Mouse (Mus musculus): ENCODE measurements around the gene Rbfox1.

Rbfox1 gene

GRCm38 (mm10) chr16:7354116-7354515, 1469.0 kb downstream of the Rbfox1 start:
- no peak for DNase-seq (ENCODE audit: low spot score in 2 of 2)

DNA sequence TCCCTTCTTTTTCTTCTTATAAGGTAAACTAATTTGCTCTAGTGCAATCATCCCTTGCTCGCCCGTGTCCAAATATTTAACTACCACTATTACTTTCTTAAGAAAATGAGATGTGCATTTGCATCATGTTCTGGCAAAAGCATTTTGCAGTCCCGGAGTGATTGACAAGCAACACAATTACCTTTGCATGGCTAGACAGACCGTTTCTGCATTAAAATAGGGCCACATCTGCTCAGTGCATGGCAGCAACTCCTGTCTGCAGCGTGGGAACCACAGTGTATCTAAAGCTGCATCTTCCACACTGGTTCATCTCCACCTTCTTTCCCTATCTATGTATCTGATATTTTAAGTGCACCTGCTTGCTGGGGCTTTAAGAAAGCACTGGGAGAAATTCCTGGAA, 1473.9 kb downstream of the Rbfox1 start:
- no peak for DNase-seq (ENCODE audit: low spot score in 2 of 2)

GRCm38 (mm10) chr16:7360706-7361105, 1475.6 kb downstream of the Rbfox1 start:
- DNase-seq (ENCODE audit: low spot score in 2 of 2): no peak

- DNase-seq (ENCODE audit: low spot score in 2 of 2): no peak
Measured at GRCm38 (mm10) chr16:7365878-7366277, 1480.7 kb downstream of the Rbfox1 start.

DNA sequence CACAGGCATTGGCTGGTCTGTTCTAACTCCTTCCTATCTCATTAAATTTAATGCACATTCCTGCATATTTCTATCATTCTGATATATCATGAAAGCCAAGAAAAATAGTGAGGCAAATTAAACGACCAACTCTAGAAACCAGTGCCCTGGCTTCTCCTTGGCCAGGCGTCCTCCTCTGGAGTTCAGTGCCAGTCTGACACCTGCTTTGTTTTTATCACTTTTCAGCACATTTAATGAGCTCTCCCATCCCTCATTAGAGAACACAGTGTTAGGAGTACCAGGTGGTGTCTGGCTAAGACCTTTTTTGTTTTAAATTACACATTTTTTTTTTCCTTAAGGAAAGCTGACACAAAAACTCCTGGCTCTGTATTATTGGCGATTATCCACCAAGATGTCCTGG, 1489.0 kb downstream of the Rbfox1 start:
- DNase-seq (ENCODE audit: low spot score in 2 of 2): no peak

DNA sequence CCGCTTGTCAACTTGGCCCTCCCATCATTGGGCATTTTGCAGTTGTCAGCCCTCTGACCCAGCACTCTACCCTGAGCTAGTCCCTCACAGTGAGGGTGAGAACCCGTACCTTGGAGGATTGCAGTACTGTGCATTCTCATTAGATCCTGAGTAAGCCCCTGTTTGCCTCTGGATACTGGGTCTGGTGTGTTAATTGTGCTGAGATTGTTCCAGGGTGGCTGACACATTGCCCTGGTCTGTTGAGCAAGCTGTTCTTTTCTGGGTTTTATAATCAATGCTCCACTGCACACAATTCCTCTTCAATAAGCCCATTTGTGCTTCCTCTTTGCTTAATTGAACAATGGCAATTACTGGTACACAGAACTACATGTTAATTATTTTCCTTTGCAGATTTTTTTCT, 1489.5 kb downstream of the Rbfox1 start:
- DNase-seq (ENCODE audit: low spot score in 2 of 2): no peak

- no peak for DNase-seq (ENCODE audit: low spot score in 2 of 2)
Measured at GRCm38 (mm10) chr16:7396101-7396500, 1510.9 kb downstream of the Rbfox1 start.

- no peak for DNase-seq (ENCODE audit: low spot score in 2 of 2)
Measured at GRCm38 (mm10) chr16:7404766-7405492, 1519.8 kb downstream of the Rbfox1 start.

DNA sequence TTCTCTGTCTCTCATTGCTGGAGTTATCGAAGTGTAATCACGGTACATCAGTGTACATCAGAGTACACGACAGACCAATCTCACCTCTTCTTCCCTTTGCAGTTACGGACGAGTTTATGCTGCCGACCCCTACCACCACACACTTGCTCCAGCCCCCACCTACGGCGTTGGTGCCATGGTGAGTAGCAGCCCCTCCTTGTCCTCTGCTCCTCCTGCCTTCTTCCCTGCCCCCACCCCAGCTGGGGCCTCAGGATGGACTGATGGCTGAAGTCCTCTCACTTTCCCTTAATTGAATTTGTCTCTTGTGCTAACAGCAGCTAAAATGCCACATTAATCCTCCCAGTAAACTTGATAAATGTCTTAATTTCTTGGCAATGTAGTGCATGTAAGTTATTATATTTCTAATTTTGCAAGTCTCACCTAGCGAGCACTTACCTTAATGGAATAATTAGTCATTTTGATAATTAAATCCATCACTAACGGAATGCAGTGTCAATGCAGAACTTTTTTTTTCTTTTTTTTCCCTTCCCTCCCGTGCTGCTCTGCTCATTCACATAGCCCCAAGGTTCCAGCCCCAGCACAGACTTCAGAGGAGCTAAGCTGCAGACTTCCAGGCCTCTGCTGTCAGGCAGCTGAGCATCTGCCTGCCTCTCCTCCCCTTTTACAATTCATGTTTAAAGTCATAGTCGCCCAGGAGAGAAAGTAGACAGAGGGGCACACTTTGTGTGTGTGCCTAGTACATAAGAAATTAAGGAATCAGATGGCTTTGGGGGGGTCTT, 1522.9 kb downstream of the Rbfox1 start:
- DNase-seq (ENCODE audit: low spot score in 2 of 2): no peak

GRCm38 (mm10) chr16:7419655-7420281, 1534.6 kb downstream of the Rbfox1 start:
- DNase-seq (ENCODE audit: low spot score in 2 of 2): no peak

DNA sequence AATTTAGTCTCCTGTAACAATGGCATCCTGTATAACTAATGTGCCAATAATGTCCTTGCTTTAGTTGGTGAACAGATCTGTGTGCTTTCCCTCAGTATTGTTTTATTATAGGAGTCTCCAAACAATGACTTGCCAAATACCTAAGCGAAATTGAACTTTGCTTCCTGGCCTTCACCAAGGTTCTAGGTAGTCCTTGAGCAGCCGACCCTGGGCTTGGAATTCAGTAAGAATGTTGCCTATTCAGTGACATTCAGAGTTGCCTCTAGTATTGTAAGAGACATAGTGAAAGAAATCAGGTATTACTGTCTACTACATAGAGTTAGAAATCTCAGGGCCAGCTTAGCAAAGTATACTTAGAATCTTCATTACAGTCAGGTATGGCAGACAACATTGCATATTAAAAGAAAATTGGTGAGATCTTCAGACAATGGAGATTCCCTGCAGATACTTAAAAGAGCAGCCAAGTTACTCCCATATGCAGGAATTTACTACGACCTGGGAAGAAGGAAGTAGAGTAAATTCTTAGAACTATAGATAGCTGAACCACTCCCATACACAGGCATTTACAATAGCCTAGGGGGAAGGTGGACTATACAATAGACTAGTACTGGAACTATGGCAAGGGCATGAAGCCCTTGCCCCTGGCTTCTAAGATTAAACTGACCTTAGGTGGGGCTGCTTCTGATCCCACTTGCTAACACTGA, 1540.4 kb downstream of the Rbfox1 start:
- no peak for DNase-seq (ENCODE audit: low spot score in 2 of 2)

GRCm38 (mm10) chr16:7433296-7433695, 1548.1 kb downstream of the Rbfox1 start:
- no peak for DNase-seq (ENCODE audit: low spot score in 2 of 2)

DNA sequence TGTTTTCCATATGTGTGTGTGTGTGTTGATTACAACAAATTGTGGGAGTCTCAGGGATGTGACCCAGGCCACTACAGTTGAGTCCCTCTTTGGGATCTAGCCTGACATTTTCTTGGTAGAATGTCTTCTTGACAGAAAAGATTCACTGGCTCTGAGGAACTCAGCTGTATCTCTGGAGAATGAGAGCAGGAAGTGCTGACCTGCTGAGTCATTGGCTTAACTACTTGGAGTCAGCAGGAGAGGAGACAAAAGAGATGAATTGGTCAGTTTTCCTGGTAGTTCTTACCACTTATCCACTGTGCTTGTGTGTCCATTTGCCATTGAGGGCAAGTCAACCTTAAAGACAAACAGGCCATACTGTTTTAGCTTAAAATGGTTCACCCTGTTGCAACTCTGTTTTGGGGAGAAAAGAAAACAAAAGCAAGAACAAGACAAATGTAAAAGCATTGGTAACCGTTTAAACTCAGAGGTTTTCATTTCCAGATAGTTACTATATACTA, 1561.7 kb downstream of the Rbfox1 start:
- DNase-seq (ENCODE audit: low spot score in 2 of 2): no peak

DNA sequence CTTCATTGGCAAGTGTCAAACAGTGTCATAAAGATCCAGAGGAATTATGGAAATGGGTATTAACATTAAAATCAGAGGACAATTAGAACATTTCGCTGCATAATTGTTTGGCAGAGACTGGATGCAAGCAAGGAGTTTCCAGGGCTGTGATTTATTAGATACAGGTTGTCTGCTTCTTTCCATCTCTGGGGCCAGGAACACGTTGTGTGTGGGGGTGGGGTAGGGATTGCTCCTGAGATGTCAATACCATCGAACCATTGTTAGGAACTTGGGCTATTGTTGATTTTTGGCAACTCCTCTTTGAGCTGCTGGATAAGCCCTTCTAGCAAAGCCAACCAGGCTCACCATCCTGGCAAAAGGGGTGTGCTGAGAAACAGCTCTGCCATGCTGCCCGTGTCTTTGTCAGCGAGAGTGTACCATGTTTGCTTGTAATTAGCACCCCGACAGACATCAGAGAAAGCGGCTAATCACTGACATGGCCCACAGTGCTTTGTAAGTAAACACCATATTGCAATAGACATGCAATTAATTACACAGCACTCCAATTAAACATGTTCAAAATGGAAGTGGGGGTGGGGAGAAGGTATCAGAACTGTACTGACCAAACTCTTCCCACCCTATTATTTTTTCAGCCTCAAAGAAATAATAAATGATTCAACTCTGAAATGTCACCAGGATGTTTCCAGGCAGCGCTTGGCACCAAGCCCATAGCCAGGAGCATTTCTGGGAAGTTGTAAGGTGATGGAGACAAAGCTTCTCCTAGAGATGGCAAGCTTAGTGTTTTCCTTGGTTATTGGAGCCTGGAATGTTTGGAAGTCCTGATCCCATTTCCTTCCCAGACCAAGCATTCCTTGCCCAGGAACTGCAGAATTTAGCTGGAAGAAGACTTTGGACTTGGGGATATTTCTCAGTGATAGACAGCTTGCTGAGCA, 1562.8 kb downstream of the Rbfox1 start:
- no peak for DNase-seq (ENCODE audit: low spot score in 2 of 2)

DNA sequence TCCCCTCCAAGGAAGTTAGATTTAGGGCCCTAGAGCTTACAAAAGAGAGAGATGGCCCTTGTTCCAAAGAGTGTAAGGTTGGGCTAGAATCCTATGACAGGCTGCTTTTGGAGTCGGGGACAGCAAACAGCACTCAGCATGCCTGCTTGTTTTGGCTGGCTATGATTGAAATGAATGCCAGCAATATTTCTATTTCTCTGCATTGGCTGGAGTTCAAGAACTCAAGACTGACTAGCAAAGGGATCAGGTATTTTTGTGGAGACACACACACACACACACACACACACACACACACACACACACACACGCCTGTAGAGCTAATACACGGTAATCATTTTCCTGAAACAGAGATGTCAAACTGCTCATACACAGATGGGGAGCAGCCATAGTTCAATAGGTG, 1566.0 kb downstream of the Rbfox1 start:
- DNase-seq (ENCODE audit: low spot score in 2 of 2): no peak

GRCm38 (mm10) chr16:7457571-7457970, 1572.4 kb downstream of the Rbfox1 start:
- no peak for DNase-seq (ENCODE audit: low spot score in 2 of 2)

All from urinary bladder, adult 18-20 months (tissue).